Mouse (Mus musculus): ENCODE measurements around the gene Olfr545. TPM values are rescaled to one million over a fixed set of nuclear protein-coding genes. Genes with fewer than 3 reads are reported as not detected.
"Not testable (repeated sequence)": the region's sequence is repeated elsewhere in the genome, so short reads cannot be mapped to it uniquely, and the experiment has no call there.

Olfr545 gene
- polyA plus RNA-seq, 1 experiment from 2014 or later, result not detected

GRCm38 (mm10) chr7:102506848-102507247, 7.5 kb upstream of the Olfr545 start:
- Histone ChIP-seq H3K4me1 (no peaks in the 10 kb centered on the region), H3K4me2 (replicated peaks) (no peak overlapping the region), H3K4me3 (no peak overlapping the region), H3K27ac (no peak overlapping the region), H3K9ac (no peak overlapping the region), H3K9me3 (no peaks in the 10 kb centered on the region), H3K36me3 (no peaks in the 10 kb centered on the region), H3K27me3 (peaks cover 3% of the 10 kb centered on the region)
- ATAC-seq (ENCODE audit: low FRiP score, low read depth), result peak; percentile 64
- WGBS, result 38% methylated on average over 3 of the region's 3 CpGs

DNA sequence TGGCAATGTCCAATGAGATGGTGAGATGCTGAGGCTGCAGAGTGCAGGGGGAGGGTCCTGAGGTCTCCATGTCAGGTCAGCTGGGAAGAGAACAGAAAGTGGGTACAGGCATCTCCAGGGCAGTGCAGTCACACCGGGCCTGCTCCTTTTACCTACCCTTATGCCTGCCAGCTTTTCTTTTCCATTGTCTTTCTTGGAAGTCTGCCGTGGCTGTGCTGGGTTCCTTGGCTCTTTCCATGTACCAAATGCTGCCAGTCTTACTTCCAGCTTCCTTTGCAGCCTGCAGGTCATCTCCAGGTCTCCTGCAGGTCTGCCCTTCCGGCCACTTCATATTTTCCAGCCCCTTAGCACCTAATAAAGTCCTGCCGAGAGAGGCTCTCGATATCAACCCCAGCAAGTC, 2.6 kb upstream of the Olfr545 start:
- no peak for ATAC-seq (ENCODE audit: low FRiP score, low read depth)
- no peaks in the 10 kb centered on the region for H3K4me1 ChIP-seq
- no peak overlapping the region for H3K4me3 ChIP-seq
- no peak overlapping the region for H3K4me2 ChIP-seq (replicated peaks)
- no peak overlapping the region for H3K9ac ChIP-seq
- H3K36me3 ChIP-seq, result no peaks in the 10 kb centered on the region
- H3K27ac ChIP-seq, result no peak overlapping the region
- no peaks in the 10 kb centered on the region for H3K9me3 ChIP-seq
- H3K27me3 ChIP-seq, result no peaks in the 10 kb centered on the region
- WGBS, result 54% methylated on average over 5 of the region's 5 CpGs

- H3K9ac ChIP-seq; H3K4me1 ChIP-seq; H3K27me3 ChIP-seq; H3K27ac ChIP-seq; H3K36me3 ChIP-seq; H3K4me2 ChIP-seq (replicated peaks); H3K4me3 ChIP-seq; ATAC-seq (ENCODE audit: low FRiP score, low read depth); H3K9me3 ChIP-seq: not testable (repeated sequence)
- WGBS, result 41% methylated on average over 7 of the region's 7 CpGs
These were observed 5.0 kb downstream of the Olfr545 start for GRCm38 (mm10) chr7:102494416-102494815.

- Histone ChIP-seq H3K4me1 (no peaks in the 10 kb centered on the region), H3K27me3 (no peaks in the 10 kb centered on the region), H3K9me3 (no peaks in the 10 kb centered on the region), H3K9ac (no peak within 1 kb of the TSS), H3K27ac (no peak within 1 kb of the TSS), H3K4me2 (replicated peaks) (no peak within 1 kb of the TSS), H3K4me3 (no peak within 1 kb of the TSS), H3K36me3 (no peaks in the 10 kb centered on the region)
- 60% methylated on average over 1 of the region's 1 CpGs for WGBS
- no peak for ATAC-seq (ENCODE audit: low FRiP score, low read depth)
These were observed 11.2 kb downstream of the Olfr545 start, which contains the start of gene Olfr544 for GRCm38 (mm10) chr7:102488161-102488560. Olfr544 (minus strand) TSS chr7:102488313.

DNA sequence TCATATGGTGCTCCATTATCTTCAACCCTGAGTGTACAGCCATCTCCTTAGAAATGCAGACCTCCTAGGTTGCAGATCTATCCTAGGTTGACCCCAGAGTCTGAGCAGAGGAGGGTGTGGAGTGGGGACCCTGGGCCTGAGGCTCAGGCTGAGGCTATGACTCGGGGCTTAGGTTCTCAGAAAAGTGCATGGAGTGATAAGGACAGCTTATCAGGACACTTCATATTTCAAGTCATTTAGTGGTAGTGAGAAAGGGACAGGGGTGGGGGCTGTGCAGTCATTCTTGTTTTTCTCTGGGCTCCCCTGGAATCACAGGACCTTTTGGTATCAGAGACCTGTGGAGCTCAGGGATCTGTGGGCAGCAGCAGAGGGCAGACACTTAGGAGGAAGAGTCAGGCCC, 13.3 kb downstream of the Olfr545 start:
- Histone ChIP-seq H3K9ac (no peak overlapping the region), H3K4me1 (no peaks in the 10 kb centered on the region), H3K9me3 (no peaks in the 10 kb centered on the region), H3K27me3 (no peaks in the 10 kb centered on the region), H3K4me2 (replicated peaks) (no peak overlapping the region), H3K27ac (no peak overlapping the region), H3K4me3 (no peak overlapping the region), H3K36me3 (no peaks in the 10 kb centered on the region)
- WGBS, result 81% methylated on average over 1 of the region's 1 CpGs
- no peak for ATAC-seq (ENCODE audit: low FRiP score, low read depth)

- not testable (repeated sequence) for H3K27me3 ChIP-seq; H3K4me3 ChIP-seq; H3K9me3 ChIP-seq; H3K4me1 ChIP-seq; H3K36me3 ChIP-seq; ATAC-seq (ENCODE audit: low FRiP score, low read depth); H3K27ac ChIP-seq; H3K9ac ChIP-seq; H3K4me2 ChIP-seq (replicated peaks)
- WGBS, result 54% methylated on average over 8 of the region's 8 CpGs
These were observed 14.6 kb downstream of the Olfr545 start for GRCm38 (mm10) chr7:102484766-102485165.

DNA sequence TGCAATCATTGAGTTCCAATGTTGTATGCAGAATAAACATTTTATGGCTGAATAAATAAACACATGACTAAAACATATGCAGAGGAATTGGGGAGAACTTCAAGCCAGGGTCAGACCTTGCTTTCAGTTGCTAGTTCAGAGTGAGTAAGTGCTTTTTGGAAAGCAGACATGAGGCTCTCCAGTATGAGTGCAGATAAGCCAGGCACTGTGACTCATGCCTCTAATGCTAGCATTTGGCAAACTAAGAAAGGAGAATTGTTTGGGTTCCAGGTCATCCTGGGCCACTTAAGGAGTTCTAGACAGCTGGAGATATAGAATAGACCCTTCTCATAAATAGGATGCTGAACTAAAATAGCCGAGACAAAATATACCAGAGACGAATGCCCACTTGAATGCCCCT, 15.7 kb downstream of the Olfr545 start:
- no peak for ATAC-seq (ENCODE audit: low FRiP score, low read depth)
- no peaks in the 10 kb centered on the region for H3K27me3 ChIP-seq
- no peak overlapping the region for H3K27ac ChIP-seq
- no peak overlapping the region for H3K9ac ChIP-seq
- 92% methylated on average over 2 of the region's 2 CpGs for WGBS
- H3K4me3 ChIP-seq, result no peak overlapping the region
- no peaks in the 10 kb centered on the region for H3K9me3 ChIP-seq
- H3K36me3 ChIP-seq, result no peaks in the 10 kb centered on the region
- no peak overlapping the region for H3K4me2 ChIP-seq (replicated peaks)
- no peaks in the 10 kb centered on the region for H3K4me1 ChIP-seq

DNA sequence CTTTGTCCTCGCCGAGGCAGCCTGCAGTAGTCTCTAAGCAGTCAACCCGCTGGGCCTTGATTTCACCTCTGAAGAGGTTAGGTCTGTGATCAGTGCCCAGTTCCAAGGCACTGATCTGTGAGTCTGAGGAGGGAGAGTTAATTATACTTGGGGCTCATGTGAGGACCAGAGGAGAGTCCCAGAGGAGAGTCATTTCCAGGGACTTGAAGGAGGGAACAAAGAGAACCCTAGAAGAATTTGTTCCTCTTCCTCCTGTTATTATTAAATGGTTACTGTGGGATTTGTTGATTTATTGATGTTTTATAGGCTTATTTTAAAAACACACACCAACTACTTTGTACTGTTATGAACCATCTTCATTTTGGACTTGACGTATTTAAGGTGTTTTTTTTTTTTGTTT, 17.8 kb downstream of the Olfr545 start, which contains the start of gene Olfr543:
Olfr543 (minus strand) TSS at position 101 of the 400 bp plus-strand sequence.
- ATAC-seq (ENCODE audit: low FRiP score, low read depth), result no peak
- no peak within 1 kb of the TSS for H3K4me2 ChIP-seq (replicated peaks)
- H3K9ac ChIP-seq, result no peak within 1 kb of the TSS
- no peak within 1 kb of the TSS for H3K4me3 ChIP-seq
- no peak within 1 kb of the TSS for H3K27ac ChIP-seq
- no peaks in the 10 kb centered on the region for H3K4me1 ChIP-seq
- H3K27me3 ChIP-seq, result no peaks in the 10 kb centered on the region
- H3K9me3 ChIP-seq, result no peaks in the 10 kb centered on the region
- H3K36me3 ChIP-seq, result no peaks in the 10 kb centered on the region
- WGBS, result 91% methylated on average over 4 of the region's 4 CpGs

DNA sequence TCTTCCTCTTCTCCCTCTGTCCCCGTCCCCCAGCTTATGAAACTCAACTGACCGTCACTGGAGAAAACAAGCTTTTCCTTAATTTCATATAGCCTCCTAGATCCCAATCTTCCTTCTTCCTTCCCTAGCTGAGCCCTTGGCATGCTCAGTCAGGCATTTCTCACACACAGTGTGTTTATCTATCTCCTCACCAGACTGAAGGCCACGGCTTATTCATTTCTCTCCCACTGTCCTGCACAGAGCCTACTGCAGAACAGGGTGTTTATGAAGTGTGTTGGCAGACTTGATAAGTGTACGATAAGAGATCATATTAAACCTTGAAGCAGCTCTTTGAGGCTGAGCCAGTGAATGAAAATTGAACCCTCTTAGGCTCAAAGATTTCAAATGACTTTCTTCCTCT, 18.6 kb downstream of the Olfr545 start:
- no peak for ATAC-seq (ENCODE audit: low FRiP score, low read depth)
- no peak overlapping the region for H3K9ac ChIP-seq
- 85% methylated on average over 4 of the region's 4 CpGs for WGBS
- H3K9me3 ChIP-seq, result no peaks in the 10 kb centered on the region
- no peaks in the 10 kb centered on the region for H3K27me3 ChIP-seq
- H3K36me3 ChIP-seq, result no peaks in the 10 kb centered on the region
- no peaks in the 10 kb centered on the region for H3K4me1 ChIP-seq
- H3K4me3 ChIP-seq, result no peak overlapping the region
- no peak overlapping the region for H3K27ac ChIP-seq
- no peak overlapping the region for H3K4me2 ChIP-seq (replicated peaks)

DNA sequence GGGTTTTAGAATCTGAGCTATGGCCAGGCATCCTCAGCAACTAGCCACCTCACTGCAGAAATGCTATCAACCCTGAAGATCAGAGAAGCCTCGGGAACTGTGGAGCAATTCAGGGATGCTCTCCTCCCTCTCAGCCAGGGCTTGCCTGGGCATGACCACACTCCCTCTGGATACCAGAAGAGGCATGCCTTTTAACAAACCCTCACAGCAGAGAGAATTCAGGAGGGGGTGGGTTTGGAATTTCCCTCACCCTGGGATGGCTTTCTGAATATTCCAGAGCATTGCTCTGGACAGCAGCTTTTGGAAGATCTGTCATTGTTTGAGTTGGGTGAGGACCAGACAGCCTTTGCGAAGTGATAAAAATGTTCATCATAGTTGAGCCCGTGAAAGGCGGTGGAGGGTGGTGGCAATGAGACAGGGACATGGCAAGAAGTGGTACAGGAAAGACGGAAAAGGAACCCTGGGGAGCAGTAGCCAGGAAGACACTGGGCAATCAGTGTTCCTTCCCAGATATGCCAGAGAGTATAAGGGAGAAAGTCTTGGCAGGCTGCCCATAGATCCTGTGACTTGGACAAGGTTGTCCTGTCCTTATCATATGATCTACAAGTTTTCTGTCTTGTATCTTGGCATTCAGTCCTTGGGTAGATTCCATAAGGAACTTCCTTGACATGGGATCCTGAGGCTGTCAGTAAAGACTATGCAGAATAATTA, 19.9 kb downstream of the Olfr545 start:
- no peak overlapping the region for H3K4me2 ChIP-seq (replicated peaks)
- ATAC-seq (ENCODE audit: low FRiP score, low read depth), result no peak
- no peaks in the 10 kb centered on the region for H3K9me3 ChIP-seq
- H3K27me3 ChIP-seq, result no peaks in the 10 kb centered on the region
- H3K36me3 ChIP-seq, result no peaks in the 10 kb centered on the region
- H3K4me1 ChIP-seq, result no peaks in the 10 kb centered on the region
- H3K27ac ChIP-seq, result no peak overlapping the region
- WGBS, result 71% methylated on average over 5 of the region's 5 CpGs
- H3K9ac ChIP-seq, result no peak overlapping the region
- no peak overlapping the region for H3K4me3 ChIP-seq

DNA sequence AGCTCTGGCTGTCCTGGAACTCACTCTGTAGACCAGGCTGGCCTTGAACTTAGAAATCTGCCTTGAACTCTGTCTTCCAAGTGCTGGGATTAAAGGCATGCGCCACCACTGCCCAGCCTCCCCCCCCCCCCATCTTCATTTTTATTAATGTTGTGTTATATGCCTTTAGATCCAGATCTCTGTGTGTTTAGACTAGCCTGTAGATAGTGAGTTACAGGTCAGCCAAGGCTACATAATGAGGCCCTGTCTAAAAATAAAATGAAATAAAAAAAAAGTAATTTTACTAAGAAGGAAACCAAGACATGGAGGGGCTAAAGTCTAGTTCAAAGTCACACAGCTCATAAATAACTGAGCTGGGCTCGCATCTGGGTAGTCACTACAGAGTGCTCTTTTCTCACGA, 20.4 kb downstream of the Olfr545 start:
- Histone ChIP-seq H3K9me3 (no peaks in the 10 kb centered on the region), H3K4me2 (replicated peaks) (no peak overlapping the region), H3K27ac (no peak overlapping the region), H3K36me3 (no peaks in the 10 kb centered on the region), H3K27me3 (no peaks in the 10 kb centered on the region), H3K4me3 (no peak overlapping the region), H3K9ac (no peak overlapping the region), H3K4me1 (no peaks in the 10 kb centered on the region)
- WGBS, result 45% methylated on average over 3 of the region's 3 CpGs
- no peak for ATAC-seq (ENCODE audit: low FRiP score, low read depth)

GRCm38 (mm10) chr7:102478425-102478824, 20.9 kb downstream of the Olfr545 start:
- Histone ChIP-seq H3K9me3 (no peaks in the 10 kb centered on the region), H3K27ac (no peak overlapping the region), H3K27me3 (no peaks in the 10 kb centered on the region), H3K4me2 (replicated peaks) (no peak overlapping the region), H3K9ac (no peak overlapping the region), H3K36me3 (no peaks in the 10 kb centered on the region), H3K4me3 (no peak overlapping the region), H3K4me1 (no peaks in the 10 kb centered on the region)
- WGBS, result 84% methylated on average over 4 of the region's 4 CpGs
- no peak for ATAC-seq (ENCODE audit: low FRiP score, low read depth)

DNA sequence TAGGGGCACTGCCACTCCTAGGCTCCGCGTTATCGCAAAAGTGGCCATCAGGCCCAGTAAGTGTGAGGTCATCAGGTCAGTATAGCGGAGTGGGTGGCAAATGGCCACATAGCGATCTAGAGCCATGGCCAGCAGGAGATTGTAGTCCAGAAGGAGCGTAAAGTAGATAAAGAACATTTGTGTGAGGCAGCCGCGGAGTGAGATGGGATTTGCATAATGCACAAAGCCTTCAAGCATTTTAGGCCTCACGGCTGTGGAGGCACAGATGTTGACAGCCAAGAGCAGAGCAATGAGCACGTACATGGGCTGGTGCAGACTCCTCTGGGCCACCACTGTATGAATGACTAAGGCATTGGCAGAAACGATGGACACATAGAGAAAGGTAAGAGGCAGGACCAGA, 22.0 kb downstream of the Olfr545 start:
- ATAC-seq (ENCODE audit: low FRiP score, low read depth), result no peak
- 83% methylated on average over 11 of the region's 11 CpGs for WGBS

More for the DNA sequence above, 22.0 kb downstream of the Olfr545 start:
- Histone ChIP-seq H3K27ac (no peak overlapping the region), H3K27me3 (no peaks in the 10 kb centered on the region), H3K36me3 (no peaks in the 10 kb centered on the region), H3K9me3 (no peaks in the 10 kb centered on the region), H3K4me2 (replicated peaks) (no peak overlapping the region), H3K4me3 (no peak overlapping the region), H3K9ac (no peak overlapping the region), H3K4me1 (no peaks in the 10 kb centered on the region)
